Mouse (Mus musculus): ENCODE measurements around the gene Gse1.

Gene Gse1

GRCm38 (mm10) chr8:120419675-120420074, 191.4 kb downstream of the Gse1 start:
- no peak for DNase-seq (ENCODE audit: extremely low read depth, low read depth)

GRCm38 (mm10) chr8:120420226-120420625, 192.0 kb downstream of the Gse1 start:
- no peak for DNase-seq (ENCODE audit: extremely low read depth, low read depth)

- no peak for DNase-seq (ENCODE audit: extremely low read depth, low read depth)
These were observed 193.4 kb downstream of the Gse1 start for GRCm38 (mm10) chr8:120421638-120422037.

- DNase-seq (ENCODE audit: extremely low read depth, low read depth): no peak
These were observed 194.0 kb downstream of the Gse1 start for GRCm38 (mm10) chr8:120422236-120422635.

- DNase-seq (ENCODE audit: extremely low read depth, low read depth): no peak
These were observed 195.3 kb downstream of the Gse1 start for GRCm38 (mm10) chr8:120423576-120423975.

- DNase-seq (ENCODE audit: extremely low read depth, low read depth): no peak
These were observed 196.6 kb downstream of the Gse1 start for GRCm38 (mm10) chr8:120424829-120425198.

GRCm38 (mm10) chr8:120425199-120425941, 197.1 kb downstream of the Gse1 start:
- DNase-seq (ENCODE audit: extremely low read depth, low read depth): no peak

GRCm38 (mm10) chr8:120426105-120426504, 197.8 kb downstream of the Gse1 start:
- DNase-seq (ENCODE audit: extremely low read depth, low read depth): no peak

GRCm38 (mm10) chr8:120426622-120427385, 198.5 kb downstream of the Gse1 start:
- DNase-seq (ENCODE audit: extremely low read depth, low read depth): no peak

GRCm38 (mm10) chr8:120428492-120428891, 200.2 kb downstream of the Gse1 start:
- DNase-seq (ENCODE audit: extremely low read depth, low read depth): no peak

- DNase-seq (ENCODE audit: extremely low read depth, low read depth): no peak
These were observed 200.9 kb downstream of the Gse1 start for GRCm38 (mm10) chr8:120429116-120429515.

- no peak for DNase-seq (ENCODE audit: extremely low read depth, low read depth)
These were observed 202.8 kb downstream of the Gse1 start for GRCm38 (mm10) chr8:120431042-120431441.

GRCm38 (mm10) chr8:120432438-120432837, 204.2 kb downstream of the Gse1 start:
- no peak for DNase-seq (ENCODE audit: extremely low read depth, low read depth)

GRCm38 (mm10) chr8:120433143-120433542, 204.9 kb downstream of the Gse1 start:
- no peak for DNase-seq (ENCODE audit: extremely low read depth, low read depth)

- DNase-seq (ENCODE audit: extremely low read depth, low read depth): no peak
These were observed 205.5 kb downstream of the Gse1 start for GRCm38 (mm10) chr8:120433734-120434133.

- DNase-seq (ENCODE audit: extremely low read depth, low read depth): no peak
These were observed 207.5 kb downstream of the Gse1 start for GRCm38 (mm10) chr8:120435781-120436180.

GRCm38 (mm10) chr8:120436491-120437030, 208.3 kb downstream of the Gse1 start:
- DNase-seq (ENCODE audit: extremely low read depth, low read depth): no peak

- DNase-seq (ENCODE audit: extremely low read depth, low read depth): no peak
These were observed 209.0 kb downstream of the Gse1 start for GRCm38 (mm10) chr8:120437207-120437606.

- DNase-seq (ENCODE audit: extremely low read depth, low read depth): no peak
These were observed 209.6 kb downstream of the Gse1 start for GRCm38 (mm10) chr8:120437666-120438395.

- DNase-seq (ENCODE audit: extremely low read depth, low read depth): no peak
These were observed 211.1 kb downstream of the Gse1 start for GRCm38 (mm10) chr8:120439309-120439708.

- no peak for DNase-seq (ENCODE audit: extremely low read depth, low read depth)
These were observed 212.5 kb downstream of the Gse1 start for GRCm38 (mm10) chr8:120440739-120441138.

GRCm38 (mm10) chr8:120441637-120442036, 213.4 kb downstream of the Gse1 start:
- DNase-seq (ENCODE audit: extremely low read depth, low read depth): no peak
